Mouse (Mus musculus) hindbrain, embryonic 13.5 days (tissue): ENCODE measurements around the gene Galnt9. TPM values are rescaled to one million over a fixed set of nuclear protein-coding genes. Genes with fewer than 3 reads are reported as not detected.

ENCODE experiments used
- ATAC-seq: fragments of 200-750 bp; cut with Nextera tagmentation; 2 replicates; pipeline ENCODE4 v1.8.0; 2017; ENCODE audit warnings: moderate TSS enrichment; ENCODE audit not compliant: low FRiP score
- H3K27ac ChIP-seq: fragments of 300-500 bp; sonication (generic); 2 replicates; pipeline ENCODE4 v1.5.1; 2015; ENCODE audit warnings: inconsistent platforms, mild to moderate bottlenecking, moderate library complexity
- H3K27me3 ChIP-seq: fragments of 300-500 bp; sonication (generic); 2 replicates; pipeline ENCODE4 v1.6.1; 2015; ENCODE audit warnings: mild to moderate bottlenecking, inconsistent platforms
- H3K36me3 ChIP-seq: fragments of 300-500 bp; sonication (generic); 2 replicates; pipeline ENCODE4 v1.6.1; 2015; ENCODE audit warnings: mild to moderate bottlenecking, inconsistent platforms
- H3K4me1 ChIP-seq: fragments of 300-500 bp; sonication (generic); replicated peaks from 2 replicates; pipeline ENCODE4 v1.6.1; 2015; ENCODE audit warnings: inconsistent platforms
- H3K4me2 ChIP-seq: fragments of 300-500 bp; sonication (generic); 2 replicates; pipeline ENCODE4 v1.6.1; 2015; ENCODE audit warnings: inconsistent platforms, mild to moderate bottlenecking, moderate library complexity
- H3K4me3 ChIP-seq: fragments of 300-500 bp; sonication (generic); 2 replicates; pipeline ENCODE4 v1.5.1; 2015; ENCODE audit warnings: mild to moderate bottlenecking, inconsistent platforms
- H3K9ac ChIP-seq: fragments of 300-500 bp; sonication (generic); 2 replicates; pipeline ENCODE4 v1.6.1; 2015; ENCODE audit warnings: mild to moderate bottlenecking, inconsistent platforms
- H3K9me3 ChIP-seq: fragments of 300-500 bp; sonication (generic); 2 replicates; pipeline ENCODE4 v1.6.1; 2016; ENCODE audit warnings: inconsistent platforms
- WGBS: fragments of 180-500 bp; shearing (Covaris S2); methylation state at CpG from one replicate; pipeline ENCODE4 v1.1.7; 2015; 5-methylcytosine and 5-hydroxymethylcytosine counted together
- polyA plus RNA-seq: library from polyadenylated mRNA; unstranded; fragments of >200 nt; fragmentation: Nextera tagmentation; extraction: Ambion mirVana; gene quantifications from 2 replicates; pipeline ENCODE4 v1.2.1, GENCODE M21; 2015

Gene Galnt9
- polyA plus RNA-seq, 1 experiment from 2014 or later = 15.5 TPM

- Histone ChIP-seq H3K4me1 (peaks cover 13% of the 10 kb centered on the region), H3K36me3 (peaks cover 6% of the 10 kb centered on the region; the same call in 1 of the 2 replicates), H3K27me3 (no peaks in the 10 kb centered on the region), H3K9ac (no peak overlapping the region), H3K4me3 (no peak overlapping the region), H3K27ac (no peak overlapping the region), H3K4me2 (no peak overlapping the region), H3K9me3 (no peaks in the 10 kb centered on the region)
- 86% methylated on average over 16 of the region's 16 CpGs for WGBS
- ATAC-seq = no peak
Measured at GRCm38 (mm10) chr5:110562741-110563326, 18.7 kb downstream of the Galnt9 start.

DNA sequence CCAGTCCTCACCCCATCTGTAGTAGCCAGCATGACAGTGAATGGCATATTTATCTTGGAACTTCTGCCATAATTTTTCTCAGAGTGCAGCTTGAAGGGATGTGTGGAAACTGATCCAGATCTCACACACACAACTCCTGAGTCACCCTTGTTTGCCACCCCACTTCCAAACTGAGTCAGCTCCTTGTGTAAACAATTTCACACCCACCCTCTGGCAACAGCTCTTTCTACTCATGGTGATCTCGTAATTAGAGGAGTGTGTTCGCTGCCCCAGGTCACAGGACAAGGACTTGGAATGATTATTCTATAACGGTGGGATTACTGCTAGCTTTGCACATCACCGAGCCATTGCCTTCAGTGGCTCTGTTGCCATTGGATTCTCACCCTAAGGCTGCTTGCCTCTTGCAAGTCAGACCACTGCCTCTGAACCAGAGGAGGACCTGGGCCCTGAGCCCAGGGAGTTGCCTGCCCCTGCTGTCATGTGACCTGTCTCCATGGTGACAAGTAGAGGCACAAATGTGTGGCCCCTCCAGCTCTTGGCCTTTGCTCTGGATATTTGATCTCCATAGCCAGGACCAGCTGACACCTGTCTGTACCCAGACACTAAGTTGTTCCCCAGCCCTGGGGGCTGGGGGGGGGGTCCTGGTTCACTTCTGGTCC is 21.0 kb downstream of the Galnt9 start:
- no peak overlapping the region for H3K9ac ChIP-seq
- no peaks in the 10 kb centered on the region for H3K9me3 ChIP-seq
- H3K4me1 ChIP-seq = peaks cover 10% of the 10 kb centered on the region
- no peak for ATAC-seq
- WGBS = 70% methylated on average over 4 of the region's 4 CpGs
- no peak overlapping the region for H3K4me3 ChIP-seq
- H3K27me3 ChIP-seq = no peaks in the 10 kb centered on the region
- H3K27ac ChIP-seq = no peak overlapping the region
- no peak overlapping the region for H3K4me2 ChIP-seq
- peaks cover 6% of the 10 kb centered on the region; the same call in 1 of the 2 replicates for H3K36me3 ChIP-seq

GRCm38 (mm10) chr5:110567547-110567946 is 23.4 kb downstream of the Galnt9 start:
- Histone ChIP-seq H3K4me2 (no peak overlapping the region), H3K9me3 (no peaks in the 10 kb centered on the region), H3K27me3 (no peaks in the 10 kb centered on the region), H3K27ac (no peak overlapping the region), H3K9ac (no peak overlapping the region), H3K36me3 (peaks cover 6% of the 10 kb centered on the region; the same call in 1 of the 2 replicates), H3K4me3 (no peak overlapping the region), H3K4me1 (peaks cover 19% of the 10 kb centered on the region)
- WGBS = 77% methylated on average over 2 of the region's 2 CpGs
- ATAC-seq = no peak

- no peak for ATAC-seq
- H3K4me1 ChIP-seq = peaks cover 9% of the 10 kb centered on the region
Measured at GRCm38 (mm10) chr5:110574888-110575287, 30.7 kb downstream of the Galnt9 start.

DNA sequence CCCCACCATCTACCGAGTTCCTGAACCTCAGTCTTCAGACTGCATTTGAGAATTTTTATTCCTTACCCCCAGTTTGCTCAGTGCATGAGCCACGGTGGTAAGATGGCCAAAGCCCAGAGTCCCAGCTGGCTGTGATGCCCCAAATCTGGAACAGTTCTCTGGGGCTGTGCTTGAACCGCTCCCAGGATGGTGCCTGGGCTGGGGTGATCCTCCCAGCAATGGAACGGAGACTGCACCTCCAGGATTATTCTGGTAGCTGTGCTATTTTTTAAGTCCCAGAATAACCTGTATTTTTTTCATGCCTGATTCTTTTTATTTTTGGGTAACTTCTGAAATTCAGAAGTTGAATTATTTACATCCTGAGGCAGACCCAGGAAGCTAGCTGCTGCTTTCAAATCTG is 35.1 kb downstream of the Galnt9 start:
- no peak overlapping the region for H3K9ac ChIP-seq
- ATAC-seq = no peak
- H3K4me1 ChIP-seq = peaks cover 19% of the 10 kb centered on the region
- H3K4me2 ChIP-seq = no peak overlapping the region
- H3K36me3 ChIP-seq = peaks cover 13% of the 10 kb centered on the region
- no peaks in the 10 kb centered on the region for H3K9me3 ChIP-seq
- H3K4me3 ChIP-seq = no peak overlapping the region
- 93% methylated on average over 4 of the region's 4 CpGs for WGBS
- no peaks in the 10 kb centered on the region for H3K27me3 ChIP-seq
- H3K27ac ChIP-seq = no peak overlapping the region

More at GRCm38 (mm10) chr5:110574888-110575287, 30.7 kb downstream of the Galnt9 start:
- Histone ChIP-seq H3K9me3 (no peaks in the 10 kb centered on the region), H3K9ac (no peak overlapping the region), H3K4me3 (no peak overlapping the region), H3K27me3 (no peaks in the 10 kb centered on the region), H3K27ac (no peak overlapping the region), H3K36me3 (peaks cover 13% of the 10 kb centered on the region), H3K4me2 (no peak overlapping the region)
- WGBS = 78% methylated on average over 6 of the region's 6 CpGs

- Histone ChIP-seq H3K9ac (no peak overlapping the region), H3K27me3 (no peaks in the 10 kb centered on the region), H3K27ac (peak overlapping the region; percentile 42), H3K4me2 (no peak overlapping the region), H3K4me1 (peaks cover 23% of the 10 kb centered on the region), H3K4me3 (no peak overlapping the region), H3K9me3 (no peaks in the 10 kb centered on the region), H3K36me3 (peaks cover 13% of the 10 kb centered on the region)
- 0 out of 2 replicates have a peak, but pooled peaks have one; percentile 40 for ATAC-seq
- 60% methylated on average over 19 of the region's 19 CpGs for WGBS
Measured at GRCm38 (mm10) chr5:110580569-110581239, 36.5 kb downstream of the Galnt9 start.

GRCm38 (mm10) chr5:110582647-110583538 is 38.7 kb downstream of the Galnt9 start:
- peaks cover 23% of the 10 kb centered on the region for H3K4me1 ChIP-seq
- 67% methylated on average over 10 of the region's 10 CpGs for WGBS
- ATAC-seq = no peak
- H3K4me3 ChIP-seq = no peak overlapping the region
- H3K9ac ChIP-seq = no peak overlapping the region
- no peaks in the 10 kb centered on the region for H3K27me3 ChIP-seq
- peaks cover 10% of the 10 kb centered on the region for H3K36me3 ChIP-seq
- no peak overlapping the region for H3K27ac ChIP-seq
- no peak overlapping the region for H3K4me2 ChIP-seq
- H3K9me3 ChIP-seq = no peaks in the 10 kb centered on the region

GRCm38 (mm10) chr5:110587467-110587866 is 43.3 kb downstream of the Galnt9 start:
- Histone ChIP-seq H3K4me3 (no peak overlapping the region), H3K36me3 (peaks cover 22% of the 10 kb centered on the region), H3K9me3 (no peaks in the 10 kb centered on the region), H3K27me3 (0 out of 2 replicates have a peak, but pooled peaks cover 4% of the 10 kb centered on the region), H3K9ac (no peak overlapping the region), H3K27ac (no peak overlapping the region), H3K4me1 (peaks cover 7% of the 10 kb centered on the region), H3K4me2 (no peak overlapping the region)
- ATAC-seq = no peak

DNA sequence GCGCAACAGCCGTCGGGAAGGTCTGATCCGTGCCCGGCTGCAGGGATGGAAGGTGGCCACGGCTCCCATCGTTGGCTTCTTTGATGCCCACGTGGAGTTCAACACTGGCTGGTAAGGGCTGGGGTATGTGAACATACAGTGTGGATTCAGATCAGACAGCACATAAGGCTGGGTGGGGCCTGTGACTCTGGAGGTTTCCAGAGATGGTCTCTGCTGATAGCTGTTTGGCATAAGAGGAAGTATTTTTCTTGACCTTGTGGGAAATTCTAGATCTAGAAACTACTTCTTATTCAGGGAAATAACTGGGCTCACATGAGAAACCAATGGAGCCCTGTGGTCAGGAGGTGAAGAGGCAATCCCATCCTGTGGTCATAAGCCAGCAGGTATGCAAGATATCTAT is 45.7 kb downstream of the Galnt9 start:
- no peak for ATAC-seq
- no peaks in the 10 kb centered on the region for H3K9me3 ChIP-seq
- 94% methylated on average over 8 of the region's 8 CpGs for WGBS
- peaks cover 4% of the 10 kb centered on the region; the same call in 1 of the 2 replicates for H3K4me1 ChIP-seq
- H3K27me3 ChIP-seq = 0 out of 2 replicates have a peak, but pooled peaks cover 5% of the 10 kb centered on the region
- no peak overlapping the region for H3K9ac ChIP-seq
- no peak overlapping the region for H3K4me2 ChIP-seq
- H3K27ac ChIP-seq = no peak overlapping the region
- H3K4me3 ChIP-seq = no peak overlapping the region
- H3K36me3 ChIP-seq = peaks cover 29% of the 10 kb centered on the region

DNA sequence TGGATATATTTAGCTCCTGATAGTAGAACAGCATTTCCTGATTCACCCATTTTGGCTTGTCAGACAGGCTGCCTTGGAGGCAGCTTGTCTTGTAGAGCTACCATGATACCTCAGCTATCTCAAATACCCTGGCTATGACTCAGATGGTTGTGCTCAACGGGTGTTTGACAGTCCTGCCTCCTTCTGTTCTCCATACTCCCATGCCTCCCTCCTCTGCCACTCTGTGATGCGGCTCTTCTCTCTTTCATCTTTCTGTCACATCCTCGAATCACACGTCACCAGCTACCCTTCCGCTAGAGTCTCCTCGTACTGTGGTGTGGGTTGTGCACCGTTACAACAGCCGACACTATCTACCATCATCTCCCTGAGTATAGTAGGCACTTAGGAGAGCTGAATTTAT is 50.3 kb downstream of the Galnt9 start:
- no peak overlapping the region for H3K27ac ChIP-seq
- H3K4me3 ChIP-seq = no peak overlapping the region
- H3K4me2 ChIP-seq = no peak overlapping the region
- peaks cover 20% of the 10 kb centered on the region for H3K4me1 ChIP-seq
- whole genome bisulfite sequencing = 90% methylated on average over 8 of the region's 8 CpGs
- 0 out of 2 replicates have a peak, but pooled peaks cover 10% of the 10 kb centered on the region for H3K27me3 ChIP-seq
- H3K9me3 ChIP-seq = no peaks in the 10 kb centered on the region
- H3K9ac ChIP-seq = no peak overlapping the region
- H3K36me3 ChIP-seq = peaks cover 26% of the 10 kb centered on the region
- no peak for ATAC-seq

GRCm38 (mm10) chr5:110595341-110595740 is 51.2 kb downstream of the Galnt9 start:
- H3K9me3 ChIP-seq = no peaks in the 10 kb centered on the region
- ATAC-seq = no peak
- WGBS = 93% methylated on average over 10 of the region's 10 CpGs
- H3K4me2 ChIP-seq = no peak overlapping the region
- H3K36me3 ChIP-seq = peaks cover 24% of the 10 kb centered on the region
- 0 out of 2 replicates have a peak, but pooled peaks cover 10% of the 10 kb centered on the region for H3K27me3 ChIP-seq
- H3K9ac ChIP-seq = no peak overlapping the region
- H3K27ac ChIP-seq = no peak overlapping the region
- H3K4me3 ChIP-seq = no peak overlapping the region
- peaks cover 20% of the 10 kb centered on the region for H3K4me1 ChIP-seq
